Mouse (Mus musculus): ENCODE results near the gene Hist1h4m. TPM values are rescaled to one million over a fixed set of nuclear protein-coding genes. Genes with fewer than 3 reads are reported as not detected.
"Not testable (repeated sequence)": the region's sequence is repeated elsewhere in the genome, so short reads cannot be mapped to it uniquely, and the experiment has no call there.

The Hist1h4m gene
- polyA plus RNA-seq, 1 experiment = not detected

- H3ac ChIP-seq (ENCODE audit: control insufficient read depth, insufficient read length, low read depth); H3K79me3 ChIP-seq (ENCODE audit: low read depth); H3K4me3 ChIP-seq (ENCODE audit: insufficient read depth, poor library complexity, severe bottlenecking); H3K27me3 ChIP-seq (ENCODE audit: control insufficient read depth, insufficient read depth, insufficient read length); H3K36me3 ChIP-seq (ENCODE audit: control insufficient read depth, insufficient read depth); H3K79me2 ChIP-seq (ENCODE audit: control insufficient read depth, insufficient read depth): not testable (repeated sequence)
- TF ChIP-seq USF1 (IDR thresholded peaks at IDR 0.05; ENCODE audit: low read depth) = peak; percentile 14
Measured at GRCm38 (mm10) chr13:21812092-21812491, 546 bp downstream of the Hist1h4m start.

- H3K27me3 ChIP-seq (ENCODE audit: control insufficient read depth, insufficient read depth, insufficient read length); H3K4me3 ChIP-seq (ENCODE audit: insufficient read depth, poor library complexity, severe bottlenecking); H3K36me3 ChIP-seq (ENCODE audit: control insufficient read depth, insufficient read depth); H3K79me2 ChIP-seq (ENCODE audit: control insufficient read depth, insufficient read depth); H3K79me3 ChIP-seq (ENCODE audit: low read depth); H3ac ChIP-seq (ENCODE audit: control insufficient read depth, insufficient read length, low read depth): not testable (repeated sequence)
Measured at GRCm38 (mm10) chr13:21820082-21820890, 8.7 kb downstream of the Hist1h4m start.

- Histone ChIP-seq H3K79me2 (ENCODE audit: control insufficient read depth, insufficient read depth) (no peaks in the 10 kb centered on the region), H3K79me3 (ENCODE audit: low read depth) (no peaks in the 10 kb centered on the region), H3ac (ENCODE audit: control insufficient read depth, insufficient read length, low read depth) (no peak overlapping the region), H3K36me3 (ENCODE audit: control insufficient read depth, insufficient read depth) (peaks cover 6% of the 10 kb centered on the region), H3K4me3 (ENCODE audit: insufficient read depth, poor library complexity, severe bottlenecking) (no peak overlapping the region), H3K27me3 (ENCODE audit: control insufficient read depth, insufficient read depth, insufficient read length) (no peaks in the 10 kb centered on the region)
- TF ChIP-seq FOSL1 (IDR thresholded peaks at IDR 0.05; ENCODE audit: insufficient read depth, low read length, poor library complexity, severe bottlenecking) (no peak), CEBPB (IDR thresholded peaks at IDR 0.05; ENCODE audit: low read depth) (no peak), MYOG (IDR thresholded peaks at IDR 0.05; ENCODE audit: control insufficient read depth, extremely low read depth, insufficient read length) (no peak)
Measured at GRCm38 (mm10) chr13:21828511-21828910, 17.0 kb downstream of the Hist1h4m start.

- no peaks in the 10 kb centered on the region for H3K27me3 ChIP-seq (ENCODE audit: control insufficient read depth, insufficient read depth, insufficient read length)
- H3K4me3 ChIP-seq (ENCODE audit: insufficient read depth, poor library complexity, severe bottlenecking) = no peak overlapping the region
- peaks cover 6% of the 10 kb centered on the region for H3K36me3 ChIP-seq (ENCODE audit: control insufficient read depth, insufficient read depth)
- no peaks in the 10 kb centered on the region for H3K79me3 ChIP-seq (ENCODE audit: low read depth)
- TF ChIP-seq FOSL1 (IDR thresholded peaks at IDR 0.05; ENCODE audit: insufficient read depth, low read length, poor library complexity, severe bottlenecking) (no peak), MYOG (IDR thresholded peaks at IDR 0.05; ENCODE audit: control insufficient read depth, extremely low read depth, insufficient read length) (no peak), USF1 (IDR thresholded peaks at IDR 0.05; ENCODE audit: low read depth) (no peak), CEBPB (IDR thresholded peaks at IDR 0.05; ENCODE audit: low read depth) (no peak), MYOD1 (IDR thresholded peaks at IDR 0.05; ENCODE audit: control insufficient read depth, insufficient read length, low read depth) (no peak), CTCF (IDR thresholded peaks at IDR 0.05; ENCODE audit: control insufficient read depth, insufficient read depth, insufficient read length) (no peak), MAX (IDR thresholded peaks at IDR 0.05) (no peak)
- peak overlapping the region; percentile 12 for H3ac ChIP-seq (ENCODE audit: control insufficient read depth, insufficient read length, low read depth)
- no peaks in the 10 kb centered on the region for H3K79me2 ChIP-seq (ENCODE audit: control insufficient read depth, insufficient read depth)
Measured at GRCm38 (mm10) chr13:21830344-21830743, 18.8 kb downstream of the Hist1h4m start.

- not testable (repeated sequence) for H3K79me3 ChIP-seq (ENCODE audit: low read depth); H3K79me2 ChIP-seq (ENCODE audit: control insufficient read depth, insufficient read depth); H3K27me3 ChIP-seq (ENCODE audit: control insufficient read depth, insufficient read depth, insufficient read length); H3K36me3 ChIP-seq (ENCODE audit: control insufficient read depth, insufficient read depth); H3K4me3 ChIP-seq (ENCODE audit: insufficient read depth, poor library complexity, severe bottlenecking); H3ac ChIP-seq (ENCODE audit: control insufficient read depth, insufficient read length, low read depth)
Measured at GRCm38 (mm10) chr13:21831418-21832394, 20.2 kb downstream of the Hist1h4m start, which contains the start of gene Hist1h4n. Gene Hist1h4n (minus strand): TSS chr13:21832196.

- H3K36me3 ChIP-seq (ENCODE audit: control insufficient read depth, insufficient read depth); H3ac ChIP-seq (ENCODE audit: control insufficient read depth, insufficient read length, low read depth); H3K27me3 ChIP-seq (ENCODE audit: control insufficient read depth, insufficient read depth, insufficient read length); H3K4me3 ChIP-seq (ENCODE audit: insufficient read depth, poor library complexity, severe bottlenecking); H3K79me3 ChIP-seq (ENCODE audit: low read depth); H3K79me2 ChIP-seq (ENCODE audit: control insufficient read depth, insufficient read depth): not testable (repeated sequence)
Measured at GRCm38 (mm10) chr13:21833461-21833860, 21.9 kb downstream of the Hist1h4m start, which contains the start of the genes Hist1h2ap and Hist1h2br. Gene Hist1h2ap (minus strand): TSS chr13:21833507. Gene Hist1h2br (plus strand): TSS chr13:21833743.

GRCm38 (mm10) chr13:21840508-21840907 lies 29.0 kb downstream of the Hist1h4m start:
- H3ac ChIP-seq (ENCODE audit: control insufficient read depth, insufficient read length, low read depth); H3K79me3 ChIP-seq (ENCODE audit: low read depth); H3K27me3 ChIP-seq (ENCODE audit: control insufficient read depth, insufficient read depth, insufficient read length); H3K4me3 ChIP-seq (ENCODE audit: insufficient read depth, poor library complexity, severe bottlenecking); H3K79me2 ChIP-seq (ENCODE audit: control insufficient read depth, insufficient read depth); H3K36me3 ChIP-seq (ENCODE audit: control insufficient read depth, insufficient read depth): not testable (repeated sequence)

- not testable (repeated sequence) for H3K36me3 ChIP-seq (ENCODE audit: control insufficient read depth, insufficient read depth); H3K27me3 ChIP-seq (ENCODE audit: control insufficient read depth, insufficient read depth, insufficient read length); H3K79me2 ChIP-seq (ENCODE audit: control insufficient read depth, insufficient read depth); H3K4me3 ChIP-seq (ENCODE audit: insufficient read depth, poor library complexity, severe bottlenecking); H3ac ChIP-seq (ENCODE audit: control insufficient read depth, insufficient read length, low read depth); H3K79me3 ChIP-seq (ENCODE audit: low read depth)
Measured at GRCm38 (mm10) chr13:21846356-21846755, 34.8 kb downstream of the Hist1h4m start.
